Comparison of ENCODE assay signal across 26 mouse cellular contexts in the genomic region with DNA sequence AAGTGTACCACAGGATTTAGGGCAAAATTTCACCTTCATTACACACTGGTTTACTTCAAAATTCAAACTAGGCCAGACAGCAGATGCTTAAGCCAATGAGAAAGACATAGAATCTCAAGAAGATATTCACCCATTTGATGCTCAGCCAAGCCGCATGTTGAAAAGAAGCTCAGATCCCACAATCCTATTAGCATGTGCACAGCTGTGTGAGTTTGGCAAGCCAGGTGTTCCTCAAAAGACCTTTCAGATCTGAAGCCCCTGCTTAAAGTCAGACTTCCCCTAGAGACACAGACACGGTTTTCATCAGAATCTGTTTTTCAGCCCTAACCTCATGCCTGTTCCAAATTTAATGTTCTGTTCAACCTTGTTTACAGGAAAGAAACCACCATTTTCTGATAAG. TPM values are rescaled to one million over a fixed set of nuclear protein-coding genes. Genes with fewer than 3 reads are reported as not detected.
"Had no signal": no experiment of that assay in that cellular context is flagged by ENCODE, and none has a peak within 500 bp of the region (broad histone marks: within the 10 kb centered on the region; RNA-seq: fewer than 3 reads in every experiment).

No protein-coding gene starts in this region.

- H3K4me3 ChIP-seq: kidney, embryonic 15.5 days; limb, embryonic 12.5 days; limb, embryonic 15.5 days; midbrain, embryonic 12.5 days; midbrain, embryonic 15.5 days; neural tube, embryonic 13.5 days; stomach, embryonic 15.5 days had no signal

- ATAC-seq: liver, postnatal 0 days; midbrain, embryonic 15.5 days had no signal

- H3K4me1 ChIP-seq: limb, embryonic 12.5 days; stomach, embryonic 15.5 days had no signal

- H3K27me3 ChIP-seq: kidney, embryonic 15.5 days; limb, embryonic 15.5 days; midbrain, embryonic 15.5 days; stomach, embryonic 15.5 days had no signal

- H3K4me2 ChIP-seq: kidney, embryonic 15.5 days; limb, embryonic 12.5 days; limb, embryonic 15.5 days; liver, embryonic 11.5 days; lung, embryonic 14.5 days; midbrain, embryonic 12.5 days; midbrain, embryonic 15.5 days; neural tube, embryonic 13.5 days; stomach, embryonic 15.5 days had no signal

- H3K36me3 ChIP-seq: kidney, embryonic 15.5 days; limb, embryonic 12.5 days; limb, embryonic 15.5 days; midbrain, embryonic 12.5 days; midbrain, embryonic 15.5 days; neural tube, embryonic 13.5 days; stomach, embryonic 15.5 days had no signal

- H3K9me3 ChIP-seq: kidney, embryonic 15.5 days; limb, embryonic 12.5 days; limb, embryonic 15.5 days; midbrain, embryonic 12.5 days; midbrain, embryonic 15.5 days; neural tube, embryonic 13.5 days; stomach, embryonic 15.5 days had no signal

- DNase-seq: kidney, adult 11 months; kidney, adult 8-10 months; kidney, postnatal 10 days; kidney, postnatal 36 days; left cerebral cortex, postnatal 4 days; liver, postnatal 0 days; lung, embryonic 14.5 days; lung, postnatal 10 days; lung, postnatal 4 days; retina, postnatal 1 day; right cerebral cortex, postnatal 25 days; spleen, adult 18-20 months had no signal

- H3K27ac ChIP-seq: kidney, embryonic 15.5 days; limb, embryonic 12.5 days; limb, embryonic 15.5 days; liver, embryonic 14.5 days; midbrain, embryonic 12.5 days; midbrain, embryonic 15.5 days; neural tube, embryonic 13.5 days; stomach, embryonic 15.5 days had no signal

- H3K9ac ChIP-seq: kidney, embryonic 15.5 days; limb, embryonic 12.5 days; limb, embryonic 15.5 days; liver, embryonic 14.5 days; liver, postnatal 0 days; lung, embryonic 14.5 days; midbrain, embryonic 12.5 days; midbrain, embryonic 15.5 days; neural tube, embryonic 13.5 days; stomach, embryonic 15.5 days had no signal

RNA-seq across cellular contexts. Expression of a gene that starts 20.5 kb away (rescaled TPM):
- total RNA-seq: layer of hippocampus, adult 8-10 months; layer of hippocampus, postnatal 14 days; left cerebral cortex, adult 8-10 months; left cerebral cortex, postnatal 14 days; left cerebral cortex, postnatal 4 days; neutrophil, adult 5-6 weeks had no signal
- polyA plus RNA-seq: limb, embryonic 12.5 days; liver, embryonic 11.5 days; liver, embryonic 14.5 days; liver, postnatal 0 days; lung, embryonic 14.5 days; midbrain, embryonic 12.5 days; midbrain, embryonic 15.5 days had no signal
